Mouse (Mus musculus) liver, adult 2 months (tissue): ENCODE measurements around the gene Med27.

Source experiments
- CTCF ChIP-seq: fragments of 200-500 bp; IDR thresholded peaks from 2 replicates; pipeline ENCODE4 v1.5.1; 2011; ENCODE audit warnings: low read depth, low read length, control low read depth
- POLR2A ChIP-seq: fragments of 200-500 bp; IDR thresholded peaks from 2 replicates; pipeline ENCODE4 v1.6.1; 2011; ENCODE audit warnings: low read length, control low read depth; ENCODE audit not compliant: insufficient read depth; ENCODE audit errors: extremely low read depth

GRCm38 (mm10) chr2:29453376-29453775 is 106.8 kb downstream of the Med27 start:
- TF ChIP-seq CTCF (no peak), POLR2A (no peak)
